ENCODE assay signal across 9 mouse cellular contexts in genomic region chr12:99966116-99966770, GRCm38 (mm10). TPM values are rescaled to one million over a fixed set of nuclear protein-coding genes. Genes with fewer than 3 reads are reported as not detected.
DNase-seq lines count a peak whose midpoint lies in the region; ATAC-seq and TF ChIP-seq lines count a peak whose summit lies in the region.
"Had no signal": no experiment of that assay in that cellular context is flagged by ENCODE, and none has a peak within 500 bp of the region (broad histone marks: within the 10 kb centered on the region; RNA-seq: fewer than 3 reads in every experiment).

No protein-coding gene starts in this region.

- 0 out of 2 replicates have a peak, but pooled peaks cover 4% of the 10 kb centered on the region for H3K4me1 ChIP-seq in kidney, adult 2 months (ENCODE audit: control insufficient read depth, insufficient read depth, low read length)
- H3K4me1 ChIP-seq in hindbrain, embryonic 10.5 days (replicated peaks) = peaks cover 31% of the 10 kb centered on the region

- no peak for TF ChIP-seq CTCF in kidney, adult 2 months (conservative IDR thresholded peaks at IDR 0.05; ENCODE audit: insufficient read depth, insufficient read length, low read depth, low read length)
- no peak for TF ChIP-seq CTCF in brain, embryonic 14.5 days (IDR thresholded peaks at IDR 0.05; ENCODE audit: borderline replicate concordance, extremely low read depth, insufficient read depth, insufficient read length)

- 0 out of 2 replicates have a peak, but pooled peaks have one; percentile 4 for ATAC-seq in megakaryocyte progenitor cell, adult 5-6 weeks (replicated peaks; ENCODE audit: poor library complexity)

- 8% methylated on average over 25 of the region's 25 CpGs for WGBS in kidney, adult 2 months
- WGBS in hindbrain, embryonic 10.5 days = 3% methylated on average over 25 of the region's 25 CpGs

- TF ChIP-seq POLR2A in kidney, adult 2 months (IDR thresholded peaks at IDR 0.05; ENCODE audit: low read depth, low read length) = no peak
- TF ChIP-seq POLR2A in brain, embryonic 14.5 days (IDR thresholded peaks at IDR 0.05; ENCODE audit: borderline replicate concordance, extremely low read depth, insufficient read depth, insufficient read length, poor library complexity, severe bottlenecking) = no peak

- no peak for DNase-seq in kidney, adult 2 months
- no peak for DNase-seq in kidney, postnatal 14 days
- DNase-seq in brain, embryonic 14.5 days (ENCODE audit: low read depth) = peak; percentile 17
- DNase-seq in hindbrain, embryonic 10.5 days (ENCODE audit: low spot score) = peak; percentile 44
- DNase-seq in layer of hippocampus, postnatal 36 days = no peak
- no peak for DNase-seq in layer of hippocampus, postnatal 10 days (ENCODE audit: low spot score in 2 of 2)
- DNase-seq in spleen, postnatal 36 days (ENCODE audit: low spot score in 2 of 2) = no peak

- no peaks in the 10 kb centered on the region for H3K36me3 ChIP-seq in kidney, adult 2 months (ENCODE audit: control insufficient read depth, insufficient read depth, low read length)
- H3K36me3 ChIP-seq in hindbrain, embryonic 10.5 days = no peaks in the 10 kb centered on the region
- H3K36me3 ChIP-seq: G1E had no signal

- H3K27me3 ChIP-seq in kidney, adult 2 months (replicated peaks; ENCODE audit: control insufficient read depth, insufficient read depth, low read length) = no peaks in the 10 kb centered on the region; the same call in 1 of the 2 replicates
- peaks cover 74% of the 10 kb centered on the region for H3K27me3 ChIP-seq in hindbrain, embryonic 10.5 days (ENCODE audit: insufficient read depth, poor library complexity, severe bottlenecking)

- H3K27ac ChIP-seq in kidney, adult 2 months (ENCODE audit: insufficient read depth, low read depth, low read length) = no peak overlapping the region
- peak overlapping the region; percentile 5; the same call in 1 of the 2 replicates for H3K27ac ChIP-seq in hindbrain, embryonic 10.5 days

- no peaks in the 10 kb centered on the region for H3K9me3 ChIP-seq in hindbrain, embryonic 10.5 days
- H3K9me3 ChIP-seq: G1E had no signal

- H3K4me3 ChIP-seq in kidney, adult 2 months (ENCODE audit: insufficient read depth, low read depth, low read length) = peak overlapping the region; percentile 38; the same call in 1 of the 2 replicates
- H3K4me3 ChIP-seq in hindbrain, embryonic 10.5 days = peak overlapping the region; percentile 57

RNA-seq across cellular contexts. Expression of gene Kcnk13, which starts 1.9 kb away (rescaled TPM):
- polyA plus RNA-seq in kidney, adult 2 months (2012; rRNA removed) = 0.07 and 0.50 TPM in 2 replicates
- 0.41 and 0.48 TPM in 2 replicates for polyA plus RNA-seq in brain, embryonic 14.5 days (2012; rRNA removed)
- polyA plus RNA-seq in hindbrain, embryonic 10.5 days (2016; fragmentation: Nextera tagmentation; extraction: Ambion mirVana) = 0.06 and 0.13 TPM in 2 replicates
- 0.37 and 0.49 TPM in 2 replicates for total RNA-seq in megakaryocyte progenitor cell, adult 5-6 weeks (2015)
- total RNA-seq in megakaryocyte progenitor cell, adult 5-6 weeks (2017) = 0.46 TPM in 1 of 2 replicates, not detected in the other
- 1 to 10 TPM; 7.4 TPM for total RNA-seq in layer of hippocampus, postnatal 36 days (2021)
- total RNA-seq in layer of hippocampus, postnatal 10 days (2021) = 1 to 10 TPM; 3.3 to 3.7 TPM
- polyA plus RNA-seq: G1E had no signal

Comparison
In these comparisons a context has a peak if more than half of its experiments do, and no peak if none do; other contexts are left out.
1. DNase-seq: peak in brain, embryonic 14.5 days (single experiment) and hindbrain, embryonic 10.5 days (single experiment); none in kidney, adult 2 months (single experiment), kidney, postnatal 14 days (single experiment), layer of hippocampus, postnatal 36 days (0 of 2), layer of hippocampus, postnatal 10 days (0 of 2) and spleen, postnatal 36 days (0 of 2).